Mouse (Mus musculus) spleen, adult 18-20 months (tissue): Measurements from ENCODE around the gene Gm3629.
A peak's percentile ranks its signal among the peaks of the same experiment; 100 is the strongest.
"Not testable (repeated sequence)": the region's sequence is repeated elsewhere in the genome, so short reads cannot be mapped to it uniquely, and the experiment has no call there.

Source experiments
- DNase-seq, 2 experiments: peaks; one replicate each; pipeline ENCODE4 v3.0.0; 2022; ENCODE audit warnings: mixed read lengths in 2 of 2

The Gm3629 gene

GRCm38 (mm10) chr14:6590513-6590912 is at the start of gene Gm3629:
TSS of gene Gm3629 (minus strand) at chr14:6590613.
- DNase-seq = not testable (repeated sequence)

GRCm38 (mm10) chr14:6622318-6622717 is 31.9 kb upstream of the Gm3629 start, which contains the start of gene Gm3460:
TSS of gene Gm3460 (minus strand) at chr14:6622418.
- not testable (repeated sequence) for DNase-seq

- DNase-seq = not testable (repeated sequence)
These were observed 16.0 kb upstream of the Gm3629 start for GRCm38 (mm10) chr14:6606436-6606835.

- DNase-seq = peak in 1 of 2 experiments; percentile 1
These were observed 14.6 kb upstream of the Gm3629 start for GRCm38 (mm10) chr14:6605004-6605403.

- DNase-seq = not testable (repeated sequence)
These were observed 14.1 kb upstream of the Gm3629 start for GRCm38 (mm10) chr14:6604551-6604950.

- DNase-seq = not testable (repeated sequence)
These were observed 53.2 kb downstream of the Gm3629 start, which contains the start of gene Gm8356 for GRCm38 (mm10) chr14:6537190-6537589. TSS of gene Gm8356 (minus strand) at chr14:6537290.
